In the genomic region with DNA sequence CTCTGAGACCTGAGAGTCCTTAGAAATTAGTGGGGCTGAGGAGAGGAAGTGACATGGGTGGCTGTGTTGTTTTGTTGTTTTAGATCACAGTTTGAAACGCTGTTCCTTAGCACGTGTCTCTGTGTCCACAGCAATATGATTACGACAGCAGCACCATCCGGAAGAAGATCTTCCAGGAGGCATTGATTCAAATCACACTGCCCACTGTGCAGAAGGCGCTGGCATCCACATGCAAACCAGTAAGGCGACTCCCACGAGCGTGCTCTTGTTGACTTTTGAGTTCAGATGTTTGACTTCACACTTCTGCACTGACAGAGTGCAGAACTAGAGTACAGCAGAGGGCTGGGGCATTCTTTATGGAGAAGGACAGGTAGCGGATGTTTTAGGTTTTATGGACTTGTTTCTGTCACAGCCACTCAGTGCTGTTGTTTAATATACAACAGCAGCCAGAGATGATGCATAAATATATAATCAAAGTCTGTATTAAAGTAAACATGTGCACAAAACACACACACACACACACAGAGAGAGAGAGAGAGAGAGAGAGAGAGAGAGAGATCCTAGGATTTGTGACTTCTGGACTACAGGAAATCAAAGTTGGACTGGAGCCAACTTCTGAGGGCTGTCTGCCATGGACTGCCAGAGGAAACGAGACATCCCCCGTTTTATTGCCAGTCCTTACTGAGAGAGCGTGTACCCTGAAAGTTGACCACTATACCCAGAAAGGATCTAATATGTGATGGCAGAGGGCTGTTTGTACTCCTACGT, we compare ENCODE assay signal across 10 mouse cellular contexts. TPM values are rescaled to one million over a fixed set of nuclear protein-coding genes. Genes with fewer than 3 reads are reported as not detected.
DNase-seq lines count a peak whose midpoint lies in the region; ATAC-seq and TF ChIP-seq lines count a peak whose summit lies in the region.
"Had no signal": no experiment of that assay in that cellular context is flagged by ENCODE, and none has a peak within 500 bp of the region (broad histone marks: within the 10 kb centered on the region; RNA-seq: fewer than 3 reads in every experiment).

No protein-coding gene starts in this region.

- no peak overlapping the region for H3K4me3 ChIP-seq in midbrain, postnatal 0 days (ENCODE audit: low read depth, low read length)
- H3K4me3 ChIP-seq in midbrain, embryonic 15.5 days: no peak overlapping the region
- no peak overlapping the region for H3K4me3 ChIP-seq in intestine, postnatal 0 days (ENCODE audit: low read depth, low read length)
- H3K4me3 ChIP-seq: embryonic facial prominence, embryonic 15.5 days; liver, embryonic 12.5 days had no signal

- no peak overlapping the region for H3K4me2 ChIP-seq in midbrain, postnatal 0 days (ENCODE audit: low read depth, low read length, poor library complexity, severe bottlenecking)
- H3K4me2 ChIP-seq in midbrain, embryonic 15.5 days: no peak overlapping the region
- H3K4me2 ChIP-seq in intestine, postnatal 0 days (replicated peaks; ENCODE audit: low read depth): 0 out of 2 replicates have a peak overlapping the region, but pooled peaks have one; percentile 13
- H3K4me2 ChIP-seq: embryonic facial prominence, embryonic 15.5 days; liver, embryonic 12.5 days had no signal

- no peak overlapping the region for H3K27ac ChIP-seq in midbrain, postnatal 0 days (ENCODE audit: low read depth, low read length)
- no peak overlapping the region for H3K27ac ChIP-seq in midbrain, embryonic 15.5 days
- no peak overlapping the region for H3K27ac ChIP-seq in intestine, postnatal 0 days (ENCODE audit: low read depth, low read length)
- H3K27ac ChIP-seq: embryonic facial prominence, embryonic 15.5 days; liver, embryonic 12.5 days had no signal

- peak; percentile 45 for DNase-seq in gastrocnemius, postnatal 10 days
- DNase-seq in gastrocnemius, postnatal 25 days: no peak
- DNase-seq in midbrain, postnatal 0 days (ENCODE audit: low spot score): peak; percentile 71
- peak; percentile 65 for DNase-seq in mesoderm, embryonic 11.5 days (ENCODE audit: low read depth, low spot score)
- no peak for DNase-seq in frontal cortex, postnatal 36 days (ENCODE audit: low spot score in 2 of 2)
- no peak for DNase-seq in urinary bladder, postnatal 4 days (ENCODE audit: low spot score in 2 of 2)

- no peaks in the 10 kb centered on the region for H3K36me3 ChIP-seq in midbrain, postnatal 0 days (ENCODE audit: insufficient read depth, low read length)
- no peaks in the 10 kb centered on the region for H3K36me3 ChIP-seq in midbrain, embryonic 15.5 days (replicated peaks)
- no peaks in the 10 kb centered on the region for H3K36me3 ChIP-seq in intestine, postnatal 0 days (ENCODE audit: control insufficient read depth, insufficient read depth)
- H3K36me3 ChIP-seq: embryonic facial prominence, embryonic 15.5 days; liver, embryonic 12.5 days had no signal

- H3K9me3 ChIP-seq in midbrain, postnatal 0 days (ENCODE audit: low read length): no peaks in the 10 kb centered on the region
- no peaks in the 10 kb centered on the region for H3K9me3 ChIP-seq in midbrain, embryonic 15.5 days
- H3K9me3 ChIP-seq in intestine, postnatal 0 days (ENCODE audit: control insufficient read depth): no peaks in the 10 kb centered on the region
- H3K9me3 ChIP-seq: embryonic facial prominence, embryonic 15.5 days; liver, embryonic 12.5 days had no signal

- WGBS in midbrain, postnatal 0 days: 67% methylated on average over 13 of the region's 13 CpGs
- WGBS in midbrain, embryonic 15.5 days: 72% methylated on average over 13 of the region's 13 CpGs
- 21% methylated on average over 13 of the region's 13 CpGs for WGBS in intestine, postnatal 0 days

- no peak for TF ChIP-seq CTCF in midbrain, postnatal 0 days (IDR thresholded peaks at IDR 0.05)
- TF ChIP-seq CTCF in intestine, postnatal 0 days (IDR thresholded peaks at IDR 0.05; ENCODE audit: low read depth): no peak

- H3K27me3 ChIP-seq in midbrain, postnatal 0 days (ENCODE audit: insufficient read depth, low read length): no peaks in the 10 kb centered on the region
- H3K27me3 ChIP-seq in midbrain, embryonic 15.5 days (replicated peaks): no peaks in the 10 kb centered on the region
- no peaks in the 10 kb centered on the region for H3K27me3 ChIP-seq in intestine, postnatal 0 days (replicated peaks; ENCODE audit: control insufficient read depth, insufficient read depth, low read length)

- H3K9ac ChIP-seq in midbrain, postnatal 0 days (replicated peaks; ENCODE audit: low read length, poor library complexity, severe bottlenecking): no peak overlapping the region
- no peak overlapping the region for H3K9ac ChIP-seq in midbrain, embryonic 15.5 days
- no peak overlapping the region for H3K9ac ChIP-seq in intestine, postnatal 0 days (ENCODE audit: low read depth, low read length)
- H3K9ac ChIP-seq: embryonic facial prominence, embryonic 15.5 days; liver, embryonic 12.5 days had no signal

- H3K4me1 ChIP-seq in midbrain, postnatal 0 days (ENCODE audit: insufficient read depth, low read length): no peaks in the 10 kb centered on the region
- H3K4me1 ChIP-seq in midbrain, embryonic 15.5 days: peaks cover 4% of the 10 kb centered on the region; the same call in 1 of the 2 replicates
- peaks cover 6% of the 10 kb centered on the region; the same call in 1 of the 2 replicates for H3K4me1 ChIP-seq in intestine, postnatal 0 days (replicated peaks; ENCODE audit: control insufficient read depth, insufficient read depth, low read length)

- no peak for ATAC-seq in midbrain, postnatal 0 days (ENCODE audit: low FRiP score)
- no peak for ATAC-seq in midbrain, embryonic 15.5 days (replicated peaks)
- peak; percentile 32; the same call in 1 of the 2 replicates for ATAC-seq in intestine, postnatal 0 days
- ATAC-seq: liver, embryonic 12.5 days had no signal

RNA-seq across cellular contexts. Expression of a gene that starts 46.0 kb away (rescaled TPM):
- 10 to 100 TPM; 29.8 to 31.0 TPM for total RNA-seq in gastrocnemius, postnatal 10 days (2021)
- 10 to 100 TPM; 19.7 to 21.1 TPM for total RNA-seq in gastrocnemius, postnatal 25 days (2021)
- total RNA-seq in midbrain, postnatal 0 days (2014; rRNA removed): 40.8 and 54.0 TPM in 2 replicates
- 11.3 and 13.2 TPM in 2 replicates for polyA plus RNA-seq in midbrain, postnatal 0 days (2015; fragmentation: Nextera tagmentation; extraction: Ambion mirVana)
- 20.3 and 22.3 TPM in 2 replicates for polyA plus RNA-seq in midbrain, embryonic 15.5 days (2015; fragmentation: Nextera tagmentation; extraction: Ambion mirVana)
- 8.5 and 9.6 TPM in 2 replicates for polyA plus RNA-seq in intestine, postnatal 0 days (2015; fragmentation: Nextera tagmentation; extraction: Ambion mirVana)

Comparison
In these comparisons a context has a peak if more than half of its experiments do, and no peak if none do; other contexts are left out.
1. DNase-seq: peak in gastrocnemius, postnatal 10 days (single experiment), midbrain, postnatal 0 days (single experiment) and mesoderm, embryonic 11.5 days (single experiment); none in gastrocnemius, postnatal 25 days (single experiment), frontal cortex, postnatal 36 days (0 of 2) and urinary bladder, postnatal 4 days (0 of 2).